Mouse (Mus musculus) midbrain, embryonic 11.5 days (tissue): ENCODE measurements around the gene Gale. TPM values are rescaled to one million over a fixed set of nuclear protein-coding genes. Genes with fewer than 3 reads are reported as not detected.
"Not testable (repeated sequence)": the region's sequence is repeated elsewhere in the genome, so short reads cannot be mapped to it uniquely, and the experiment has no call there.

Experiments used
- ATAC-seq: fragments of 200-750 bp; cut with Nextera tagmentation; 2 replicates; pipeline ENCODE4 v1.8.0; 2017; ENCODE audit warnings: moderate TSS enrichment, moderate library complexity; ENCODE audit not compliant: low FRiP score
- DNase-seq: peaks from one replicate; pipeline ENCODE4 v3.0.0; 2015; ENCODE audit warnings: low spot score; ENCODE audit errors: missing footprints
- H3K27ac ChIP-seq: fragments of 300-500 bp; sonication (generic); 2 replicates; pipeline ENCODE4 v1.5.1; 2014; ENCODE audit warnings: low read depth, low read length
- H3K27me3 ChIP-seq: fragments of 300-500 bp; sonication (generic); 2 replicates; pipeline ENCODE4 v1.6.1; 2014; ENCODE audit warnings: mild to moderate bottlenecking, low read length, moderate library complexity, mixed read lengths; ENCODE audit not compliant: control insufficient read depth, insufficient read depth
- H3K36me3 ChIP-seq: fragments of 300-500 bp; sonication (generic); 2 replicates; pipeline ENCODE4 v1.6.1; 2014; ENCODE audit warnings: mild to moderate bottlenecking, low read length, moderate library complexity, mixed read lengths; ENCODE audit not compliant: control insufficient read depth, insufficient read depth
- H3K4me1 ChIP-seq: fragments of 300-500 bp; sonication (generic); 2 replicates; pipeline ENCODE4 v1.6.1; 2014; ENCODE audit warnings: low read length; ENCODE audit not compliant: control insufficient read depth, insufficient read depth
- H3K4me2 ChIP-seq: fragments of 300-500 bp; sonication (generic); 2 replicates; pipeline ENCODE4 v1.6.1; 2014; ENCODE audit warnings: mild to moderate bottlenecking, moderate library complexity
- H3K4me3 ChIP-seq: fragments of 300-500 bp; sonication (generic); 2 replicates; pipeline ENCODE4 v1.5.1; 2014; ENCODE audit warnings: low read depth, low read length
- H3K9ac ChIP-seq: fragments of 300-500 bp; sonication (generic); 2 replicates; pipeline ENCODE4 v1.6.1; 2014; ENCODE audit warnings: low read length
- H3K9me3 ChIP-seq: fragments of 300-500 bp; sonication (generic); 2 replicates; pipeline ENCODE4 v1.6.1; 2016; ENCODE audit warnings: low read length; ENCODE audit not compliant: control insufficient read depth
- WGBS: fragments of 180-500 bp; shearing (Covaris S2); extraction: QIAGEN DNeasy Blood & Tissue Kit; methylation state at CpG from one replicate; pipeline ENCODE4 v1.1.7; 2014; 5-methylcytosine and 5-hydroxymethylcytosine counted together
- polyA plus RNA-seq: library from polyadenylated mRNA; unstranded; fragments of >200 nt; fragmentation: Nextera tagmentation; extraction: Ambion mirVana; gene quantifications from 2 replicates; pipeline ENCODE4 v1.2.1, GENCODE M21; 2014

The Gale gene
- polyA plus RNA-seq, 1 experiment from 2014 or later, result 27.0 TPM

- Histone ChIP-seq H3K9ac (peak overlapping the region; percentile 81), H3K4me3 (peak overlapping the region; percentile 94), H3K27ac (no peak overlapping the region), H3K36me3 (peaks cover 27% of the 10 kb centered on the region), H3K4me2 (peak overlapping the region; percentile 99), H3K27me3 (no peaks in the 10 kb centered on the region), H3K4me1 (peaks cover 12% of the 10 kb centered on the region), H3K9me3 (no peaks in the 10 kb centered on the region)
- 1% methylated on average over 35 of the region's 35 CpGs for WGBS
- ATAC-seq, result peak; percentile 75
- no peak for DNase-seq
Measured at GRCm38 (mm10) chr4:135971805-135972555, 8.5 kb downstream of the Gale start.

DNA sequence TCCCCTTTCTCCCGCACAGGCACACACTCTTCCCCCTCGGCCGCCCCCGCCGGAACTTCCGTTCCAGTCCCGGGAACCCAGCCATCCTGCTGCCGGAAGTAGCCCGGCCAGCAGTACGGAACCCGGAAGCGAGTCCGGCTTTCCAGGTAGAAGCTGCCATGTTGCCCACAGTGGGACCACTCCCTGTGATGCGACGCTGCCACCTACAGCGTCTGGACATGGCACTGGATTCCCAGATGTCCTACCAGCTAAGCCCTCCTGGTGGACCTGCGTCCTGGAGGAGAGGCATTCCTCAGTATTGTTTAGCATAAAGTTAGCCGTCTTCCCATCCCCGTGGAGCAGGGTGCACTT, 9.0 kb downstream of the Gale start, which contains the start of gene Lypla2:
Lypla2 (minus strand) TSS at position 71 of the 351 bp plus-strand sequence.
- ATAC-seq (peak; percentile 80), DNase-seq (peak; percentile 94)
- H3K4me2 ChIP-seq, result peak within 1 kb of the TSS; percentile 99
- peaks cover 26% of the 10 kb centered on the region for H3K36me3 ChIP-seq
- H3K4me1 ChIP-seq, result peaks cover 12% of the 10 kb centered on the region
- peak within 1 kb of the TSS; percentile 94 for H3K4me3 ChIP-seq
- no peaks in the 10 kb centered on the region for H3K9me3 ChIP-seq
- H3K27ac ChIP-seq, result peak within 1 kb of the TSS; percentile 11; the same call in 1 of the 2 replicates
- H3K27me3 ChIP-seq, result no peaks in the 10 kb centered on the region
- H3K9ac ChIP-seq, result peak within 1 kb of the TSS; percentile 81
- 2% methylated on average over 19 of the region's 19 CpGs for WGBS

GRCm38 (mm10) chr4:135972911-135973811, 9.6 kb downstream of the Gale start:
- H3K36me3 ChIP-seq, result peaks cover 22% of the 10 kb centered on the region

DNA sequence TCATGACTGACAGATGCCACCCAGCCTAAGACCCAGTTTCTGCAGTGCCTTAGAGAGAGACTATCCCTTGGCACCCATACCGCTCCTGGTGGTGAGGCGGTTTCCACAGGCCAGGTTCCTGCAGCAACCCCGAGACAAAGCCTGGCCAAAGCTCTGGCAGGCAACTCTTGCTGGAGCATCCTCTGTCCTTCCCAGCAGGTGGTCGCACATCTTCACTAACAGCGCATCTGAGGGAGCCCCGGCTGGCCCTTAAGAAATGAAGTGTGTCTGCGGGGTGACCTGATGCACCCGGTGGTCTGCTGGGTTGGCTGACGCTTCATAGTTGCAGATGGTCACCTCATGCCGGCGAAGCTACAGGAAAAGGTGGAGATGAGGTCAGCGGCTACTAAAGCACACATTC, 12.6 kb downstream of the Gale start:
- H3K27me3 ChIP-seq, result no peaks in the 10 kb centered on the region
- H3K4me3 ChIP-seq, result no peak overlapping the region
- no peak overlapping the region for H3K9ac ChIP-seq
- H3K9me3 ChIP-seq, result no peaks in the 10 kb centered on the region
- H3K4me2 ChIP-seq, result no peak overlapping the region
- 94% methylated on average over 12 of the region's 12 CpGs for WGBS
- DNase-seq (no peak), ATAC-seq (no peak)
- peaks cover 12% of the 10 kb centered on the region for H3K4me1 ChIP-seq
- H3K36me3 ChIP-seq, result 0 out of 2 replicates have a peak, but pooled peaks cover 4% of the 10 kb centered on the region
- H3K27ac ChIP-seq, result no peak overlapping the region

More at GRCm38 (mm10) chr4:135972911-135973811, 9.6 kb downstream of the Gale start:
- 79% methylated on average over 13 of the region's 13 CpGs for WGBS
- ATAC-seq (no peak), DNase-seq (no peak)
- Histone ChIP-seq H3K4me2 (peak overlapping the region; percentile 99), H3K27me3 (no peaks in the 10 kb centered on the region), H3K9me3 (no peaks in the 10 kb centered on the region), H3K4me3 (peak overlapping the region; percentile 94), H3K9ac (peak overlapping the region; percentile 81), H3K27ac (peak overlapping the region; percentile 11; the same call in 1 of the 2 replicates), H3K4me1 (peaks cover 12% of the 10 kb centered on the region)

DNA sequence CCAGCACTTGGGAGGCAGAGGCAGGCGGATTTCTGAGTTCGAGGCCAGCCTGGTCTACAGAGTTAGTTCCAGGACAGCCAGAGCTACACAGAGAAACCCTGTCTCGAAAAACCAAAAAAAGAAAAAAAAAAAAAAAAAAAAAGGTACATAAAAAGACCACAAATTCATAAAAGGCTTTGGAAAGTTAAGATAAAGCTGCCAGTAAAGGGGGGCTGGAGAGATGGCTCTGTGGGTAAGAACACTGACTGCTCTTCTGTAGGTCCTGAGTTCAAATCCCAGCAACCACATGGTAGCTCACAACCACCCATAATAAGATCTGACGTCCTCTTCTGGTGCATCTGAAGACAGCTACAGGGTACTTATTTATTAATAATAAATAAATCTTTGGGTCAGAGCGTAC, 16.7 kb downstream of the Gale start:
- 97% methylated on average over 5 of the region's 5 CpGs for WGBS
- H3K27me3 ChIP-seq, H3K4me1 ChIP-seq, H3K9ac ChIP-seq, H3K27ac ChIP-seq, H3K4me2 ChIP-seq, ATAC-seq, H3K36me3 ChIP-seq, H3K4me3 ChIP-seq, H3K9me3 ChIP-seq: not testable (repeated sequence)
- DNase-seq, result peak; percentile 19

GRCm38 (mm10) chr4:135981524-135982063, 18.1 kb downstream of the Gale start:
- Histone ChIP-seq H3K4me2 (no peak overlapping the region), H3K4me3 (no peak overlapping the region), H3K9me3 (no peaks in the 10 kb centered on the region), H3K9ac (no peak overlapping the region), H3K36me3 (peaks cover 7% of the 10 kb centered on the region; the same call in 1 of the 2 replicates), H3K27ac (no peak overlapping the region), H3K27me3 (no peaks in the 10 kb centered on the region), H3K4me1 (peaks cover 8% of the 10 kb centered on the region)
- ATAC-seq (no peak), DNase-seq (peak; percentile 65)
- 88% methylated on average over 7 of the region's 7 CpGs for WGBS

- DNase-seq (peak; percentile 65), ATAC-seq (no peak)
- 93% methylated on average over 5 of the region's 5 CpGs for WGBS
- Histone ChIP-seq H3K27me3 (no peaks in the 10 kb centered on the region), H3K4me2 (no peak overlapping the region), H3K4me1 (peaks cover 10% of the 10 kb centered on the region), H3K27ac (no peak overlapping the region), H3K4me3 (no peak overlapping the region), H3K9me3 (no peaks in the 10 kb centered on the region), H3K36me3 (peaks cover 7% of the 10 kb centered on the region; the same call in 1 of the 2 replicates), H3K9ac (no peak overlapping the region)
Measured at GRCm38 (mm10) chr4:135984556-135984955, 21.0 kb downstream of the Gale start.

DNA sequence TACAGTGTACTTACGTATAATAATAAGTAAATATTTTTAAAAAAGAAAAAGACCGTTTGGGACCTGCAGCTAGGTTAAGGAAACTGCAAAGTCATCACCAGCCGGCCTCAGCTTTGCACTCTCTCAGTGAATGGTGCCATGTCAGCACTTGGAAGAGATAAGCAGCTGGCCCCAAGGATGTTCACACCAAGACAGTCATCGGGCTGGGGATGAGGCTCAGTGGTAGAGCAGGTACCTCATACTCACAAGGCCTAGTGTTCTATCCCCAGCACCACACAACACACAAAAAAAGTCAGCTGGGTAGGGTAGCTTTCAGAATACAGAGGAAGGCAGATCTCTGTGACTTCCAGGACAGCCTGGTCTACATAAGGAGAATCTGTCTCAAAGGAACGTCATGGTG, 21.7 kb downstream of the Gale start:
- 92% methylated on average over 5 of the region's 5 CpGs for WGBS
- peaks cover 10% of the 10 kb centered on the region for H3K4me1 ChIP-seq
- H3K36me3 ChIP-seq, result peaks cover 7% of the 10 kb centered on the region; the same call in 1 of the 2 replicates
- no peak overlapping the region for H3K4me2 ChIP-seq
- no peak overlapping the region for H3K4me3 ChIP-seq
- H3K9me3 ChIP-seq, result no peaks in the 10 kb centered on the region
- no peak overlapping the region for H3K27ac ChIP-seq
- DNase-seq (peak; percentile 75), ATAC-seq (no peak)
- H3K9ac ChIP-seq, result no peak overlapping the region
- H3K27me3 ChIP-seq, result no peaks in the 10 kb centered on the region
